Mouse (Mus musculus) urinary bladder, postnatal 10 days (tissue): Measurements from ENCODE around the gene Tex33.
"Not testable (repeated sequence)": the region's sequence is repeated elsewhere in the genome, so short reads cannot be mapped to it uniquely, and the experiment has no call there.

Source experiments
- DNase-seq: peaks from one replicate; pipeline ENCODE4 v3.0.0; 2022; ENCODE audit warnings: low spot score

Tex33 gene

DNA sequence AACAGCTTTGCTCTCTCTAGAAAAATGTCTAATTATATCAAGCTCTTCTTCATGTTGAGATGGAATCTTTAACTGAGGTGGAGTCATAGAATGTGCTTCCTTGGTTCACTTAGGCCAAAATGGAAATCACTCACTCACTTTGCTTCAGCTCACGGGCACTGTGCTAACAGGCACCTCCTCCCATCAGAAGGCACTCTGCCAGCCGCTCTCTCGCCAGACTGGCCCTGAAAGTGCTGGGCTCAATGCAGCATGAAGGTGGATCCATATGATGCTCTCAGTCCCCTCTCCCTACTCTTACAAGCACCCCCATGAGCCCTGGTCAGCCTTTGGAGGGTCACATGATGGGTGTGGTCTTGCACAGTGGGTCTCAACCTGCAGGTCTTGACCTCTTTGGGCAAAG, 21.5 kb downstream of the Tex33 start:
- DNase-seq, result no peak

DNA sequence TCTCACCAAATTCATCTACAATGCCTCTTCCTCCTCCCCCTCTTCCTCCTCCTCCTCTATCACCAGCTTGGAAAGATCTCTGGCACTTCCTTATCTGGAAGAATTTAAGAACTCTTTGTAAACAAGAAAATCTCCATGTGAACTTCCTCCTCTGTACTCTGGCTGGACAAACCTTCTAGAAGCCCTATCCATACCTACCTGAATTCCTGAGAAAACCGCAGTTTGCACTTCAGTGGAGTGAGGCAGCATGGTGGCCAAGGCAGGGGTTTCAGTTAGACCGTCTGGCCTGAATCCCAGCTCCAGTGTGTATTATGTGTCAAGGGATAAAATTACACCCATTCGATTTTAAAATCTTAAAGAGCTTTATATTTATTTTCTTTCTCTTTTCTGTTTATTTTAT, 22.9 kb downstream of the Tex33 start:
- DNase-seq, result no peak

DNA sequence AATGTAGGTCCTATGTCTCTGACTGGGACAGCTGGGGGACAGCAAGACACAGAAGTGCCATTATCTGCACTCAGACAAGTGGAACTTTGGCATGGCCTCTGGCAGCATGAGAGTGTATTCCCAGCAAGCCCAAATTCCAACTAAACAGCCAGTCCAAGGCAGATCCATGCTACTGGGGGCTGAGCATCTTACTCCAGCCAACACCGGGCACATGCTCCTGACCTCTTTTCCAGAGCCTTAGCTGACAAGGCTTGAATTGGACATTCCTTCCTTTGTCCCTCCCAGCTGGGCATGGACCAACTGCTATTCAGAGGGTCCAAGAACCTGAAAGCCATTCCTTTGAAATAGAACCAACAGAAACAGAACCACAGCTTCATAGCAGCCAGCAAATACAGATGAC, 26.1 kb downstream of the Tex33 start:
- no peak for DNase-seq

GRCm38 (mm10) chr15:78368926-78369346, 26.8 kb downstream of the Tex33 start:
- no peak for DNase-seq

DNA sequence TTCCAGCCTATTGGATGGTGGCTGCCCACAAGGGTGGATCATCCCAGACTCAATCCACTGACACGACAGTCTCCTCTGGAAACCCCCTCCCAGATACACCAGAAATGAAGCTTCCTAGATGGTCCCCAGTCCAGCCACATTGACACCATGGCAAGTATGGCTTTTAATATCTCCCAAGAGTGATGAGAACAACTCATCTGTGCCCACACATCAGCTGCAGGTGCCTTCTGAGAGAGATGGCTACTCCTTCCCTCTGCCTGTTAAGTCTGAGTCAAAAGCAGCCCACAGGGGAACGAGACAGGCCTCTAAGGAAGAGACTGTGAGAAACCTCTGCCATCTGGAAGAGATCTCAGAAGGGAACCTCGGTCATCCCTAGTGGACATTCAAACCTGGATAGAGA, 27.9 kb downstream of the Tex33 start:
- no peak for DNase-seq

DNA sequence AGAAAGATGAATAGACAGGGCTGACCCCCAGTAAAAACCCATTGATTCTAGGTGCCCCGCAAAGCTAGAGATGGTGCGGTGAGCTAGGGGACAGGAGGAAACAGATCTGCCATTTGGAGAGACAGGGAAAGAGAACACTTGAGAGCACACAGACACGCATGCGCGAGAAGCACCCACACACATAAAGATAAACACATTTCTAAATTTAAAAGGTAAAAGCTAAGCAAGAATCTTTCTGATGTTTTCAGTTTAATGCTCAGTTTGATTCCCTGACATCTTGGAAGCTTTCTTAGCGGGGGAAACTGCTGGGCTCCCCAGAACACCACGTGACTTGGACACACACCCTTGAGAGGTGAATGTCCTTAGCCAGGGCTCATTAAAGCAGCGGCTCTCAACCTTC, 28.8 kb downstream of the Tex33 start:
- DNase-seq, result no peak

- no peak for DNase-seq
These were observed 29.8 kb downstream of the Tex33 start for GRCm38 (mm10) chr15:78365916-78366315.

DNA sequence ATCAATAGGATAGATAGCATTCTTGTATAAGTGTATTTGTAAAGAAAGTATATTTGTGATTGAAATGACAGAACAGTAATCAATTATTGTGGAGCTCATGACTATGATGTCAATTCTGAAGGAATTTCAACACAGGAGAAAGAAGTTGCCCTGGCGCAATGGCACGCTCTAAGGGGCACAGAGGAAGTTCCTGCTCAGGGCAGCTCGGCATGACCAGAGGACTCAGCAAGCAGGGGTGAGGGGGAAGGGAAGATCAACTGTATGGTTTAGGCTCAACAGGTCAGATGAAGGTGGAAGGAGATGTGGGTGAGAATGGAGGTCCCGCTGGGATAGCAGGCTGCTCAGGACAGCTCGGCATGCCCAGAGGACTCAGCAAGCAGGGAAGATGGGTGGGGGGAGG, 40.2 kb downstream of the Tex33 start:
- DNase-seq, result no peak

DNA sequence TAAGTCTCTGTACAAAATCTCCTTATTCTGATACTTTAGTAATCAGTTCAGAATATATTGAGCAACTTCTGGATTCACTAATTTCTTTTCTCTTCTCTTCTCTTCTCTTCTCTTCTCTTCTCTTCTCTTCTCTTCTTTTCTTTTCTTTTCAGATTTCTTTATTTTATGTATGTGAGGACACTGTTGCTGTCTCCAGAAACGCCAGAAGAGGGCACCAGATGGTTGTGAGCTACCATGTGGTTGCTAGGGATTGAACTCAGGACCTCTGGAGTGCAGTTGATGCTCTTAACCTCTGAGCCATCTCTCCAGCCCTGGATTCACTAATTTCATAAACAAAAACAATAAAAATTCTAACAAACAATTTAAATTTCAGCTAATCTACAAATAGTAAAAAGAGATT, 40.8 kb downstream of the Tex33 start:
- no peak for DNase-seq

- no peak for DNase-seq
These were observed 44.0 kb downstream of the Tex33 start for GRCm38 (mm10) chr15:78351586-78352165.

- DNase-seq, result no peak
These were observed 51.1 kb downstream of the Tex33 start for GRCm38 (mm10) chr15:78344567-78344966.

DNA sequence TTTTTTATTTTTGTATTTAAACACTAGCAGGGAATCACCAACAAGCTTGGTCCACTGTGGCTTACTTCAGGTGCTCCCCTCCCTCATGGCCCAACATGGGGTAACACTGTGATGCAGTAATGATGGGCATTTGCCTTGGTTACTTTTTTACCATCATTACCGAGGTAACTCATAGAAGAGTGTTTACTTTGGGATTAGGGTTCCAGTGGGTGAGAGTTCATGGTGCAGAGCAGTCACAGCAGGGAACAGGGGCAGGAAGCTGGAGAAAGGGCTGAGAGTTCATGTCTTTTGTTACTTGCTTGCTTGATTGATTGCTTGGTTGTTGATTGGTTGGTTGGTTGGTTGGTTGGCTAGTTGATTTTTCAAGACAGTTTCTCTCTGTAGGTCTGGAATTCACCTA, 52.0 kb downstream of the Tex33 start:
- DNase-seq, result no peak

- not testable (repeated sequence) for DNase-seq
These were observed 54.8 kb downstream of the Tex33 start for GRCm38 (mm10) chr15:78340919-78341318.

DNA sequence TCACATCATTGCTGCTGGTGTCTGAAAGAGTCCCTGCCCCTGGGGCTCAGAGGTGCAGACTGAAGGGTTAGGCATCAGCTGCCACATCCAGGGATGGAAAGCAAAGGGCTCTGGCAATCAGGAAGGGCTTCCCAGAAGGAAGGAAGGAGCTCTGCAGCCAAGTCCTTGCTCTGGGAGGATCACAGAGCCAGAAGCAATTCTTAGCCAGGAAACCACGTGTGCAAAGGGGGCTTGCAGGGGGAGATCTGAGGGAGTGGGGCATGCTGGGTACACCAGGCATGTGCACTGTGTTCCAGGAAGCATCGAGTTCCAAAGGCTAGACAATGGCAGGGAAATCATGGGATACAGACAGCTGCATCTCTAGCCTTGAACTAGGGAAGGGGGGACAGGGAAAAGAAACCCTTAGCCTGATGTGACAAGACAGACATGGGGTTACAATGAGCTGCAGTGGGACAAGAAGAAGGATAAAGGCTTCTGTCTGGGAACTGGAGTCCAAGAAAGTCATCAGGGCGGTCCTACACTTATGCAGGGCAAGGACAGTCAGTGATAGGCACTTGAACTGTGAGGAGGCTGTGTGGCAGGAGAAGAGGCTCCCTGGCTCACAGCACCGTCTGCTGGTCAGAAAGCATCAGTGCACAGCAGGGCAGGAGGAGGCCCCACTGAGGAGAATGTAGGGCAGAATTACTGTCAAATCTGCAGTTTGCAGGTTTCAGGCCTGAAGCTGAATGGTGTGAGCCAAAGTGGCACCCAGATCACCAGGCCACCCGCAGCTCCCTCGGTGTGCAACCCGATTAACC, 55.9 kb downstream of the Tex33 start:
- DNase-seq, result not testable (repeated sequence)

DNA sequence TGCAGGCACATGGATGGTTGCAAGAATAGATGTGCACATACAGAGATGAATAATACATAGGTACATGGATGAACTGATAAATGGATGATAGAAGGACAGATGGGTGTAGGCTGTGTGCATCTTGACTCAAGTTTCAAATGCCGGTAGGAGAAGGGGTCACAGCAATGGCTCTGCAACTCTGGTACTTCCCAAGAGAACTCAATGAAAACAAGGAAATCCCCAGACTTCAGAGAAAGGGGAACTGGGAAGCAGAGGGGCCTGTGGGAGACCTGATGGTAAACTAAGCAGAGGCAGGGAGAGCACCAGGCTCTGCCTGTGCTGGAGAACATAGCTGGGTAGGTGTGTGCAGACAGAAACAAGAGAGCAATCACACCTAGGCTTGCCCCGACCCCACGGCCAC, 61.3 kb downstream of the Tex33 start:
- DNase-seq, result no peak

- no peak for DNase-seq
These were observed 62.7 kb downstream of the Tex33 start for GRCm38 (mm10) chr15:78332981-78333380.

- no peak for DNase-seq
These were observed 64.0 kb downstream of the Tex33 start for GRCm38 (mm10) chr15:78331523-78332340.

DNA sequence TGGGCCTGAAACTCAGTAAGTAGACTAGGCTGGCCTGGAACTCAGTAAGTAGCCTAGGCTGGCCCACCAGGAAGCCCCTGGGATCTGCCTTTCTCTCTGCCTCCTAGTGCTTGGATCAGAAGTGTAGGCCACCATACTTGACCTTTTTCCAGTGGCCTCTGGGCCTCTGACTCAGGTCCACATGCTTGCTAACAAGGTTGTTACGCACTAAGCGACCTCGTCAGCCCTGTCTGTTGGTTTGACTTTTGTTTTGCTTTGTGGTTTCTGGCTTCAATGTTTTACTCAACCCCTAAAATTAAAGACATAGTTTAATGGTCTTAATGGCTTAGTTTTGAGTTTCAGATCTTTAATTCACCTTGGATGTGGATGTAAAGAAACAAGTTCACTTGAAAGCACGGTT, 65.0 kb downstream of the Tex33 start:
- no peak for DNase-seq

- DNase-seq, result not testable (repeated sequence)
These were observed 65.7 kb downstream of the Tex33 start for GRCm38 (mm10) chr15:78329972-78330371.

DNA sequence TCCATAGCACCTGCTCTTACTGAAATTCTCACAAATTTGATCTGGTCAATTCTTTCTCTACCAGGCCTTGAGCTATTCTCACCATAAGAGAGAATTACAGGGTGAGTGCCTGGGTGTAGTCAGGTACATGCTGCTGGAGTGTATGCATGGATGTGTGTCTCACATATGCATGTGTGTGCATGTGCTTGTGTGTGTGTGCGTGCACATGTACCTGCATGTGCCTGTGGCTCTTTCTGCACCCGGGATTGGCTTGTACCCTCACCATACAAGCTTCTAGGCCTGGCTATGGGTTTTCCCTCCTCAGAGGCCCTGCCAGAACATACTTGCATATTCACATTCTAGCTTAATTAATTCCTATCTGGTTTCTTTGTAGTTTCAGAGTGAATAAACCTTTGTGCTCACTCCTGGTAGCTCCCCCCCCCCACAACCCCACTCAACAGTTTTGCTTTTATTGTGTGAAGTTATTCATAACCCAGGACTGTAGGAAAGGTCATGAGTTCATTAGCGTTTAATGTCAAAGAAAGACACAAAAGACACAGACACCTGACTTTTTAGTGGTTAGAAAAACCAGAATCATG, 67.1 kb downstream of the Tex33 start:
- no peak for DNase-seq
